Mouse (Mus musculus): ENCODE data around the gene Plin3.

- TF ChIP-seq CTCF (IDR thresholded peaks at IDR 0.05; ENCODE audit: control insufficient read depth, insufficient read depth, insufficient replicate concordance, low read depth, low read length) (no peak), POLR2A (IDR thresholded peaks at IDR 0.05; ENCODE audit: control insufficient read depth, low read depth, low read length) (peak; percentile 59; the same call in 1 of the 2 replicates)
These were observed 36.3 kb downstream of the Plin3 start, which contains the start of gene Fem1a for GRCm38 (mm10) chr17:56256239-56256881.

All from testis, adult 2 months (tissue).